Mouse (Mus musculus) embryonic facial prominence, embryonic 10.5 days (tissue): Measurements from ENCODE around the gene Elf2. TPM values are rescaled to one million over a fixed set of nuclear protein-coding genes. Genes with fewer than 3 reads are reported as not detected.

ENCODE experiments used
- DNase-seq: peaks from one replicate; pipeline ENCODE4 v3.0.0-alpha.2; 2017; ENCODE audit warnings: low spot score
- H3K27ac ChIP-seq: fragments of 300-500 bp; sonication (generic); replicated peaks from 2 replicates; pipeline ENCODE4 v1.5.1; 2016; ENCODE audit warnings: mild to moderate bottlenecking
- H3K27me3 ChIP-seq: fragments of 300-500 bp; sonication (generic); replicated peaks from 2 replicates; pipeline ENCODE4 v1.6.1; 2016; ENCODE audit warnings: low read depth, mild to moderate bottlenecking; ENCODE audit not compliant: poor library complexity, severe bottlenecking
- H3K36me3 ChIP-seq: fragments of 300-500 bp; sonication (generic); replicated peaks from 2 replicates; pipeline ENCODE4 v1.6.1; 2016; ENCODE audit warnings: mild to moderate bottlenecking, moderate library complexity
- H3K4me1 ChIP-seq: fragments of 300-500 bp; sonication (generic); 2 replicates; pipeline ENCODE4 v1.6.1; 2016
- H3K4me3 ChIP-seq: fragments of 300-500 bp; sonication (generic); 2 replicates; pipeline ENCODE4 v1.5.1; 2016; ENCODE audit warnings: mild to moderate bottlenecking, moderate library complexity
- H3K9me3 ChIP-seq: fragments of 300-500 bp; sonication (generic); 2 replicates; pipeline ENCODE4 v1.6.1; 2016; ENCODE audit warnings: mild to moderate bottlenecking
- WGBS: fragments of 180-500 bp; shearing (Covaris S2); methylation state at CpG from one replicate; pipeline ENCODE4 v1.1.7; 2016; 5-methylcytosine and 5-hydroxymethylcytosine counted together
- microRNA-seq: library from miRNA; unstranded; fragments of <30 nt; microRNA quantifications from one replicate; pipeline ENCODE4, GENCODE M21; 2017
- polyA plus RNA-seq: library from polyadenylated mRNA; unstranded; fragments of >200 nt; fragmentation: Nextera tagmentation; extraction: Ambion mirVana; gene quantifications from 2 replicates; pipeline ENCODE4 v1.2.1, GENCODE M21; 2016

The Elf2 gene
- polyA plus RNA-seq, 1 experiment from 2014 or later: 49.2 TPM

- Histone ChIP-seq H3K27ac (no peak overlapping the region), H3K27me3 (no peaks in the 10 kb centered on the region), H3K9me3 (no peaks in the 10 kb centered on the region), H3K36me3 (no peaks in the 10 kb centered on the region), H3K4me1 (0 out of 2 replicates have a peak, but pooled peaks cover 12% of the 10 kb centered on the region), H3K4me3 (no peak overlapping the region)
- 47% methylated on average over 5 of the region's 5 CpGs for WGBS
- no peak for DNase-seq
Measured at GRCm38 (mm10) chr3:51208633-51209032, 131.8 kb downstream of the Elf2 start.

GRCm38 (mm10) chr3:51206521-51206920, 133.9 kb downstream of the Elf2 start:
- no peak for DNase-seq
- Histone ChIP-seq H3K4me3 (no peak overlapping the region), H3K4me1 (0 out of 2 replicates have a peak, but pooled peaks cover 12% of the 10 kb centered on the region), H3K27me3 (no peaks in the 10 kb centered on the region), H3K9me3 (no peaks in the 10 kb centered on the region), H3K36me3 (no peaks in the 10 kb centered on the region), H3K27ac (no peak overlapping the region)
- WGBS: 75% methylated on average over 7 of the region's 7 CpGs

GRCm38 (mm10) chr3:51204897-51205296, 135.6 kb downstream of the Elf2 start:
- H3K4me3 ChIP-seq: no peak overlapping the region
- WGBS: 94% methylated on average over 14 of the region's 14 CpGs
- DNase-seq: no peak
- no peak overlapping the region for H3K27ac ChIP-seq
- no peaks in the 10 kb centered on the region for H3K27me3 ChIP-seq
- H3K9me3 ChIP-seq: no peaks in the 10 kb centered on the region
- 0 out of 2 replicates have a peak, but pooled peaks cover 12% of the 10 kb centered on the region for H3K4me1 ChIP-seq
- no peaks in the 10 kb centered on the region for H3K36me3 ChIP-seq

- no peaks in the 10 kb centered on the region for H3K9me3 ChIP-seq
- no peak for DNase-seq
- H3K4me1 ChIP-seq: 0 out of 2 replicates have a peak, but pooled peaks cover 12% of the 10 kb centered on the region
- H3K27ac ChIP-seq: no peak overlapping the region
- no peak overlapping the region for H3K4me3 ChIP-seq
- WGBS: 88% methylated on average over 5 of the region's 5 CpGs
- H3K27me3 ChIP-seq: no peaks in the 10 kb centered on the region
- no peaks in the 10 kb centered on the region for H3K36me3 ChIP-seq
Measured at GRCm38 (mm10) chr3:51204441-51204840, 136.0 kb downstream of the Elf2 start.

- Histone ChIP-seq H3K27ac (no peak overlapping the region), H3K4me1 (0 out of 2 replicates have a peak, but pooled peaks cover 12% of the 10 kb centered on the region), H3K36me3 (no peaks in the 10 kb centered on the region), H3K9me3 (no peaks in the 10 kb centered on the region), H3K4me3 (no peak overlapping the region), H3K27me3 (no peaks in the 10 kb centered on the region)
- no peak for DNase-seq
- WGBS: 87% methylated on average over 6 of the region's 6 CpGs
Measured at GRCm38 (mm10) chr3:51203906-51204305, 136.6 kb downstream of the Elf2 start.

Small RNAs within 50 kb of the gene (microRNA-seq; reads per million reads assigned to microRNA genes)
- not detected for gene Gm24282

Other genes with a start within 250 kb of the Elf2 start
- gene Noct, start 116.2 kb downstream of the Elf2 start, polyA plus RNA-seq: 9.6 and 10.1 TPM in 2 replicates
- 8.0 and 8.7 TPM in 2 replicates for gene Mgarp, start 56.1 kb upstream of the Elf2 start, polyA plus RNA-seq
- 646 and 663 TPM in 2 replicates for gene Ndufc1, start 68.3 kb upstream of the Elf2 start, polyA plus RNA-seq
- gene Naa15, start 74.5 kb upstream of the Elf2 start, polyA plus RNA-seq: 68.2 and 69.9 TPM in 2 replicates
- gene Rab33b, start 143.3 kb upstream of the Elf2 start, polyA plus RNA-seq: 14.2 and 15.3 TPM in 2 replicates
- gene Setd7, start 220.2 kb upstream of the Elf2 start, polyA plus RNA-seq: 4.2 and 5.1 TPM in 2 replicates